Mouse (Mus musculus) liver, adult 2 months (tissue): Measurements from ENCODE around the gene Babam2.

ENCODE experiments used
- CTCF ChIP-seq: fragments of 200-500 bp; IDR thresholded peaks from 2 replicates; pipeline ENCODE4 v1.5.1; 2011; ENCODE audit warnings: low read depth, low read length, control low read depth
- POLR2A ChIP-seq: fragments of 200-500 bp; IDR thresholded peaks from 2 replicates; pipeline ENCODE4 v1.6.1; 2011; ENCODE audit warnings: low read length, control low read depth; ENCODE audit not compliant: insufficient read depth; ENCODE audit errors: extremely low read depth

DNA sequence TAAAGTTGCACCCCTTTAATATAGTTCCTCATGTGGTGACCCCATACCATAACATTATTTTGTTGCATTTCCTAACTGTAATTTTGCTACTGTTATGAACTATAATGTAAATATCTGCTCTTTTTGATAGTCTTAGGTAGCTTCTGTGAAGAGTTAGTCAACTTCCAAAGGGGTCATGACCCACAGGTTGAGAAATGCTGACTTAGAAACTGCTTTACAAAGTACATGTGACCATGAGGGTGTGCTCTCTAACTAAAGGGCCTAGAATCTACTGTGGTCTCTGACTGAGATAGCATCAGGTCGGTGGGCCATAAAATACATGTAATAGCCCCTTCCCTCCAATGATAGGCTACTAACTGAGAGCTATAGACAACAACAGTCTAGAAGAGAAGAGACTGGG is 19.5 kb upstream of the Babam2 start:
- TF ChIP-seq CTCF (no peak), POLR2A (no peak)
